Mouse (Mus musculus) kidney, embryonic 16.5 days (tissue): Measurements from ENCODE around the gene Sypl. TPM values are rescaled to one million over a fixed set of nuclear protein-coding genes. Genes with fewer than 3 reads are reported as not detected.
A peak's percentile ranks its signal among the peaks of the same experiment; 100 is the strongest.

Experiments used
- ATAC-seq: fragments of 200-750 bp; cut with Nextera tagmentation; 2 replicates; pipeline ENCODE4 v1.8.0; 2017; ENCODE audit warnings: moderate TSS enrichment; ENCODE audit not compliant: low FRiP score, low TSS enrichment
- H3K27ac ChIP-seq: fragments of 300-500 bp; sonication (generic); 2 replicates; pipeline ENCODE4 v1.5.1; 2014; ENCODE audit warnings: low read length
- H3K27me3 ChIP-seq: fragments of 300-500 bp; sonication (generic); 2 replicates; pipeline ENCODE4 v1.6.1; 2014; ENCODE audit warnings: low read length, control low read depth, mixed read lengths; ENCODE audit not compliant: insufficient read depth
- H3K36me3 ChIP-seq: fragments of 300-500 bp; sonication (generic); 2 replicates; pipeline ENCODE4 v1.6.1; 2014; ENCODE audit warnings: low read length, control low read depth, mixed read lengths; ENCODE audit not compliant: insufficient read depth
- H3K4me1 ChIP-seq: fragments of 300-500 bp; sonication (generic); 2 replicates; pipeline ENCODE4 v1.6.1; 2014; ENCODE audit warnings: low read length, control low read depth, mixed read lengths; ENCODE audit not compliant: insufficient read depth
- H3K4me2 ChIP-seq: fragments of 300-500 bp; sonication (generic); replicated peaks from 2 replicates; pipeline ENCODE4 v1.6.1; 2014; ENCODE audit warnings: low read depth, low read length
- H3K4me3 ChIP-seq: fragments of 300-500 bp; sonication (generic); 2 replicates; pipeline ENCODE4 v1.5.1; 2014; ENCODE audit warnings: mild to moderate bottlenecking, low read length
- H3K9ac ChIP-seq: fragments of 300-500 bp; sonication (generic); replicated peaks from 2 replicates; pipeline ENCODE4 v1.6.1; 2014; ENCODE audit warnings: low read length
- H3K9me3 ChIP-seq: fragments of 300-500 bp; sonication (generic); 2 replicates; pipeline ENCODE4 v1.6.1; 2016; ENCODE audit warnings: low read length, control low read depth
- WGBS: fragments of 180-500 bp; shearing (Covaris S2); extraction: QIAGEN DNeasy Blood & Tissue Kit; methylation state at CpG from one replicate; pipeline ENCODE4 v1.1.7; 2014; 5-methylcytosine and 5-hydroxymethylcytosine counted together
- polyA plus RNA-seq: library from polyadenylated mRNA; unstranded; fragments of >200 nt; fragmentation: Nextera tagmentation; extraction: Ambion mirVana; gene quantifications from 2 replicates; pipeline ENCODE4 v1.2.1, GENCODE M21; 2015

Sypl gene
- polyA plus RNA-seq, result 142 and 145 TPM in 2 replicates

GRCm38 (mm10) chr12:32953596-32954215, at the start of gene Sypl:
Sypl (plus strand) TSS chr12:32953891.
- Histone ChIP-seq H3K9me3 (no peaks in the 10 kb centered on the region), H3K4me2 (peak within 1 kb of the TSS; percentile 75), H3K36me3 (no peaks in the 10 kb centered on the region), H3K27me3 (no peaks in the 10 kb centered on the region), H3K4me3 (peak within 1 kb of the TSS; percentile 75), H3K9ac (peak within 1 kb of the TSS; percentile 88), H3K27ac (peak within 1 kb of the TSS; percentile 98), H3K4me1 (peaks cover 33% of the 10 kb centered on the region)
- under 1% methylated on average over 51 of the region's 52 CpGs for WGBS
- peak; percentile 99 for ATAC-seq

GRCm38 (mm10) chr12:32909686-32910085, 44.0 kb upstream of the Sypl start:
- Histone ChIP-seq H3K4me2 (no peak overlapping the region), H3K27ac (no peak overlapping the region), H3K9ac (no peak overlapping the region), H3K4me3 (no peak overlapping the region), H3K27me3 (no peaks in the 10 kb centered on the region), H3K9me3 (no peaks in the 10 kb centered on the region), H3K36me3 (no peaks in the 10 kb centered on the region), H3K4me1 (no peaks in the 10 kb centered on the region)
- ATAC-seq, result no peak
- 59% methylated on average over 10 of the region's 10 CpGs for WGBS

- no peaks in the 10 kb centered on the region for H3K4me1 ChIP-seq
- no peaks in the 10 kb centered on the region for H3K36me3 ChIP-seq
- no peaks in the 10 kb centered on the region for H3K27me3 ChIP-seq
- H3K9me3 ChIP-seq, result no peaks in the 10 kb centered on the region
- peak; percentile 80; the same call in 1 of the 2 replicates for ATAC-seq
- peak overlapping the region; percentile 4; the same call in 1 of the 2 replicates for H3K4me3 ChIP-seq
- H3K9ac ChIP-seq, result no peak overlapping the region
- H3K27ac ChIP-seq, result no peak overlapping the region
- H3K4me2 ChIP-seq, result peak overlapping the region; percentile 43
- WGBS, result 5% methylated on average over 11 of the region's 11 CpGs
These were observed 43.6 kb upstream of the Sypl start for GRCm38 (mm10) chr12:32910092-32910491.

GRCm38 (mm10) chr12:32910560-32911194, 43.0 kb upstream of the Sypl start:
- Histone ChIP-seq H3K4me1 (no peaks in the 10 kb centered on the region), H3K27ac (no peak overlapping the region), H3K9ac (no peak overlapping the region), H3K4me3 (peak overlapping the region; percentile 4), H3K27me3 (no peaks in the 10 kb centered on the region), H3K9me3 (no peaks in the 10 kb centered on the region), H3K4me2 (peak overlapping the region; percentile 43), H3K36me3 (no peaks in the 10 kb centered on the region)
- 35% methylated on average over 15 of the region's 15 CpGs for WGBS
- peak; percentile 68 for ATAC-seq

- Histone ChIP-seq H3K4me2 (no peak overlapping the region), H3K4me3 (no peak overlapping the region), H3K27ac (no peak overlapping the region), H3K9ac (no peak overlapping the region), H3K9me3 (no peaks in the 10 kb centered on the region), H3K36me3 (no peaks in the 10 kb centered on the region), H3K4me1 (no peaks in the 10 kb centered on the region), H3K27me3 (no peaks in the 10 kb centered on the region)
- no peak for ATAC-seq
- WGBS, result 54% methylated on average over 4 of the region's 4 CpGs
These were observed 42.1 kb upstream of the Sypl start for GRCm38 (mm10) chr12:32911569-32911968.

- WGBS, result 62% methylated on average over 5 of the region's 5 CpGs
- H3K4me1 ChIP-seq, result no peaks in the 10 kb centered on the region
- H3K36me3 ChIP-seq, result no peaks in the 10 kb centered on the region
- no peak overlapping the region for H3K4me2 ChIP-seq
- no peak overlapping the region for H3K4me3 ChIP-seq
- no peak for ATAC-seq
- no peak overlapping the region for H3K9ac ChIP-seq
- H3K27ac ChIP-seq, result no peak overlapping the region
- no peaks in the 10 kb centered on the region for H3K9me3 ChIP-seq
- no peaks in the 10 kb centered on the region for H3K27me3 ChIP-seq
These were observed 40.9 kb upstream of the Sypl start for GRCm38 (mm10) chr12:32912772-32913171.

- Histone ChIP-seq H3K4me2 (no peak overlapping the region), H3K27ac (no peak overlapping the region), H3K9ac (no peak overlapping the region), H3K27me3 (no peaks in the 10 kb centered on the region), H3K4me3 (no peak overlapping the region), H3K9me3 (no peaks in the 10 kb centered on the region), H3K36me3 (no peaks in the 10 kb centered on the region), H3K4me1 (no peaks in the 10 kb centered on the region)
- no peak for ATAC-seq
- 68% methylated on average over 7 of the region's 7 CpGs for WGBS
These were observed 35.0 kb upstream of the Sypl start for GRCm38 (mm10) chr12:32918683-32919082.

- 22% methylated on average over 3 of the region's 3 CpGs for WGBS
- H3K27ac ChIP-seq, result no peak overlapping the region
- H3K4me2 ChIP-seq, result no peak overlapping the region
- no peaks in the 10 kb centered on the region for H3K9me3 ChIP-seq
- H3K36me3 ChIP-seq, result no peaks in the 10 kb centered on the region
- H3K4me1 ChIP-seq, result no peaks in the 10 kb centered on the region
- ATAC-seq, result no peak
- no peak overlapping the region for H3K9ac ChIP-seq
- H3K4me3 ChIP-seq, result no peak overlapping the region
- no peaks in the 10 kb centered on the region for H3K27me3 ChIP-seq
These were observed 34.6 kb upstream of the Sypl start for GRCm38 (mm10) chr12:32919091-32919490.

GRCm38 (mm10) chr12:32919527-32919926, 34.2 kb upstream of the Sypl start:
- Histone ChIP-seq H3K4me2 (no peak overlapping the region), H3K9me3 (no peaks in the 10 kb centered on the region), H3K27ac (no peak overlapping the region), H3K4me1 (no peaks in the 10 kb centered on the region), H3K36me3 (no peaks in the 10 kb centered on the region), H3K9ac (no peak overlapping the region), H3K27me3 (no peaks in the 10 kb centered on the region), H3K4me3 (no peak overlapping the region)
- ATAC-seq, result no peak
- WGBS, result 73% methylated on average over 5 of the region's 5 CpGs

- WGBS, result 64% methylated on average over 8 of the region's 8 CpGs
- H3K9ac ChIP-seq, result no peak overlapping the region
- ATAC-seq, result no peak
These were observed 33.4 kb upstream of the Sypl start for GRCm38 (mm10) chr12:32920185-32920788.

More at GRCm38 (mm10) chr12:32920185-32920788, 33.4 kb upstream of the Sypl start:
- Histone ChIP-seq H3K4me2 (no peak overlapping the region), H3K4me3 (no peak overlapping the region), H3K4me1 (no peaks in the 10 kb centered on the region), H3K27ac (no peak overlapping the region), H3K36me3 (no peaks in the 10 kb centered on the region), H3K27me3 (no peaks in the 10 kb centered on the region), H3K9me3 (no peaks in the 10 kb centered on the region)
